Mouse (Mus musculus) liver, adult 2 months (tissue): ENCODE measurements at regions not wholly inside any gene's neighbourhood (a gene's known extent, or its start where the extent isn't known, plus 50 kb on each side); places are given as distances from the start of the nearest gene placed in this dataset.

Source experiments
- CTCF ChIP-seq: fragments of 200-500 bp; IDR thresholded peaks from 2 replicates; pipeline ENCODE4 v1.5.1; 2011; ENCODE audit warnings: low read depth, low read length, control low read depth
- POLR2A ChIP-seq: fragments of 200-500 bp; IDR thresholded peaks from 2 replicates; pipeline ENCODE4 v1.6.1; 2011; ENCODE audit warnings: low read length, control low read depth; ENCODE audit not compliant: insufficient read depth; ENCODE audit errors: extremely low read depth

DNA sequence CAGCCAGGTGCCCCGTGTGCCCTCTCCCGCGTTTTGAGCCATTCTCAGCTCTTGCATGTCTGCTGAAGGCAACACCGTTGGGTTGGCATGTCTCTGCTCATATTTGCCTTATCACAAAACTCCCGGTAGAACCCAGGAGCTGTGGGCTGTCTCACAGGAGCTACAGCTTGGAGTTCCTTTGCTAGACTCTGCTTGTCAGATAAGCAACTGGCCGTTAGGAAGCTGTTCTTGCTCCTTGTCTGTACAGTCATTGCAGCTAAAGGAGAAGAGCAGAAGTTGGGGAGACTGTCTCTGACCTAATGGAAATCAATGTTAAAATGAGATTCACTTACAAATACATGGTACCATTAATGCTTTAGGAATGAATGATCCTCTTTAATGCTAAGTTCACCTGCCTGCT is 72.8 kb upstream of the Ntrk2 start:
- no peak for TF ChIP-seq CTCF
- no peak for TF ChIP-seq POLR2A
